Mouse (Mus musculus) layer of hippocampus, adult 9-11 months (tissue): Measurements from ENCODE around the gene Fam120a.

ENCODE experiments used
- DNase-seq: peaks from one replicate; pipeline ENCODE4 v3.0.0; 2022

Fam120a gene

DNA sequence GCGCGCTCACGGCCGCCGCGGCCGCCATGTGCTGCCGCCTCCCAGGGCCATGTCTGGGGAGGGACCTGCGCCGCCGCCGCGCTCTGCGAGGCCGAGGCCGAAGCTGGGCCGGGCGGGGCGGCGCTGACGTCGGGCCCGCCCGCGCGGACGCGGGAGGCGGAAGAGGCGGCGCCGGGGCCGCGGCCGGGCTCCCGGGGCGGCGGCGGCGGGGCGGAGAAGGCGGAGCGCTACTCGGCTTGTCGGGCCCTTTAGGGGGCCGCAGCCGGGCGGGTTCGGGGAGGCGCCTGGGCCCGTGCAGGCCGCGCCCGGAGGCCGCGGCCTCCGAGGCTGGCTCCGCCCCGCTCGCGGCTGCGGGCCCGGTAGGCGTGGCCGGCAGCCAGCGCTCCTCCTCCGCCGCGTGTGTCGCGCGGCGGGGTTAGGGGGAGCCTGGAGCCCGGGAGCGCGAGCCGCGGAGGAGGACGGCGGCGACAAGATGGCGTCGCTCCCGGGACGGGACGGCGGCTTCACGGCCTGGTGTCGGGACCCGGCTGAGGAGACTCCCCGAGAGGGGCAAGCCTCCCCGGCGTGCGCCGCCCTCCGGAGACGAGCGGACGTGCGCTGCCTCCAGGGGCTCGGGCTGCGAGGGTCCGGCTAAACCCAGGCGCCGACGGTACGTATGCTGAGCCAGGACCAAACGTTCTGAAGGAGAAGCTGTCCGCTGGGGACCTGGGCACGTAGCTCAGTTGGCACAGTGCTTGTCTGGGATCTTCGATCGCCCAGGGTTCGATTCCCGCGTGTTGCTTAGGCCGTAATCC lies at the start of gene Fam120a:
Gene Fam120a (minus strand): TSS at position 62 of the 794 bp plus-strand sequence.
- DNase-seq = peak; percentile 88

DNA sequence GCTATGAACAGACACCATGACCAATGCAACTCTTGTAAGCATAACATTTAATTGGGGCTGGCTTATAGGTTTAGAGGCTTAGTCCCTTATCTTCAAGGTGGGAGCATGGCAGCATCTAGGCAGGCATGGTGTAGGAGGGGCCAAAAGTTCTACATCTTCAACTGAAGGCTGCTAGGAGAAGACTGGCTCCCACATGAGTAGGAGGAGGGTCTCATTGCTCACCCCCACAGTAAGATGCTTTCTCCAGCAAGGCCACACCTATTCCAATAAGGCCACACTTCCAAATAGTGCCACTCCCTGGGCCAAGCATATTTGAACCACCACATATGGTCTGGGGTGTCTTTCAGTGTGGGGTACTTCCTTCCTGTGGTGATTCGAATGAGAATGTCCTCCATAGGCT lies 49.6 kb upstream of the Fam120a start:
- no peak for DNase-seq

GRCm38 (mm10) chr13:49016311-49016761 lies 48.5 kb upstream of the Fam120a start:
- peak; percentile 95 for DNase-seq

- no peak for DNase-seq
These were observed 47.8 kb upstream of the Fam120a start for GRCm38 (mm10) chr13:49015366-49016306.

DNA sequence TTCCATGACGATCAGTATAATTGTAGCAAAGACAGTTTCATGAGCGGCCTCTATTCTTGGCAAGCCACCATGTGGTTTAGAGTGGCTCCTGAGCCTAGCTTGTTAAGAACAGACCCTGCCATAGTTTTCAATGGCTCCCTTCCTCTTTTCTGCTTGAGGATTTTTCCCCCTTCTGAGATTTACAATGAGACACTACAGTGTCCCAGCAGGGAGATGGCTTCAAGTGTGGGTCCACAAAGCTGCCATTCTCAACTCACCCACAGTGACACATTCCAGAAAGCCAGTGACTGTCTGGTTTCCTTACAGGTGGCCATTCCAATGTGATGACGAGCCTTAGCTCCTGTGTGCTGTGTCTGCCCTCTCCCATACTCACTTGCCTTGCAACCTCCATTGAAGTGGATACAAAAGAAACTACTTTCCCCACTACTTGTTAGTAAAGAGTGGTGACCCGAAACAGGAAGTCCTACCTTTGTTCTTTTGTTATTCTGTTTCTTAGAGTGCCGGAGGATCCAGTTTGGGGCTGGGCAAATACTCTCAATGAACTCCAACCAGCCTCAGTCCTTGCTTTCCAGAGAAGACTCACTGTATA lies 45.5 kb upstream of the Fam120a start:
- no peak for DNase-seq

GRCm38 (mm10) chr13:49001691-49002090 lies 33.9 kb upstream of the Fam120a start:
- peak; percentile 36 for DNase-seq

DNA sequence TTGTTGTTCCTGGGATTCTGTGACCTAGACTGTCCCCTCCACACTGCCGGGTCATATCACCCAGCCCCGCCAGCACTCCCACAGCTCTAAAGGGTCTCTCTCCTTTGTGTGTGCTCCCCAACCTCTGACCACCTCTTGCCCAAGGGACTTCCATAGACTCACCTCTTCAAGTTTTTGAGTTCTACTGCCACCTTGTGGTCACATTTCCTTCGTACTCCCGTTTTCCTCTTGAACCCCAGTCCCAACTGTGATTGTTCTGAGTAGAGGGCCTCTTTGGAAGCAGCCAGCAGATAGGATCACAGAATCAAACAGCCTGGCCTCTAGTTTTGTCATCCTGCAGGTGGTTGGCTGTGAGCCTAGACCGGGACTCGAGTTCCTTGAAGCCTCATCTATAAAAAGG lies 30.8 kb upstream of the Fam120a start:
- peak; percentile 54 for DNase-seq

GRCm38 (mm10) chr13:48996731-48997130 lies 28.9 kb upstream of the Fam120a start:
- DNase-seq = no peak

DNA sequence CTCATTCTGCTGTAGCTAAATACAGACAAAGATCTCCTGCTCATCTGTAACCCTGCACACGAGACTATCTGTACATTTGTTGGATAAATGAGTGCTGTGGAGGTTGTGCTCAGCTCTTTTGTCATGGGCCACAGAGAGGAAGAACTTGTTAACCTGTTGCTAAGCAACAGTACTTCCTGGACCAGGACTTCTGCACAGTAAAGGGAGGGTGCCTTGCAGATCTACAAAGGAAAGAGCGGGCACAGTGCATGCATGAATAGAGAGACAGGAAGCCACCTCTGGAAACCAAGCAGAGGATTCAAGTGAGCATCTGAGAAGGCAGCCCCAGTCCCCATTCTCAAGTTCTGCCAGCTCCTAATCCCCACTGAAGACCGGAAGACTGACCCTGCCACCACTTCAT lies 27.1 kb upstream of the Fam120a start:
- DNase-seq = no peak

DNA sequence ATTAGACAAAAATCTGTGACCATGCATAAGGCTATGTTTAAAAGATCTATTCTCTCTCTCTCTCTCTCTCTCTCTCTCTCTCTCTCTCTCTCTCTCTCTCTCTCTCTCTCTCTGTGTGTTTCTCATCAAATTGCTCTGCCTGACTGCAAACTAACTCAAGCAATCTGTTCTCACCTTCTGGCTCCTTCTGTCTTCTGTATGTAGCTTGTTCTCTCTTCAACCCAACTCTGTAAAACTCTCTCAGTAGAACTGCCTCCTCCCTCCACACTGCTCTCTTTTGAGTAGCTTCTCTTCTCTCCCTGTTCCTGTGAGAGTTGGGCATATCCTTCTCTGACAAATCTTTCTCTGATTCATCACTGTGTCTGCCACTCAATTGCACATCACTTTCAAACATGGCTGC lies 25.1 kb upstream of the Fam120a start:
- peak; percentile 34 for DNase-seq

DNA sequence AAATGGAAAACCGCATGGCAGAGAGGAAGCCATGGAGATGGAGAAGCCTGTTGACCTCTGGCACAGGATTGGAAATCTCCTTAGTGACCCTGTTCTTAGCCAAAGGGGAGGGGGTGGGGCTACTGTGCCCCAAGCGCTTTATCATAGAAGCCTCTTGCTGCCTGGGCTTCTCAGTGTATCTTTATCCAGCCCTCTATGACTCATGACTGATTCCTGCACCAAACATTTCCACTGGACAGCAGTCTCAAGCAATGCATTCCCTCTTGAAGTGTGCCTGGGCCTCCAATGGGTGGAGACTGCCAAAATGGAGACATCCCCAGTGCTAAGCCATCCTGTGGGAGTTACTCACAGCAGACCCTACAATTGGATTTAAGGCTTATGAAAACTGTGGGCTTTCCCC lies 22.3 kb upstream of the Fam120a start:
- no peak for DNase-seq

GRCm38 (mm10) chr13:48982482-48983098 lies 14.8 kb upstream of the Fam120a start:
- no peak for DNase-seq

DNA sequence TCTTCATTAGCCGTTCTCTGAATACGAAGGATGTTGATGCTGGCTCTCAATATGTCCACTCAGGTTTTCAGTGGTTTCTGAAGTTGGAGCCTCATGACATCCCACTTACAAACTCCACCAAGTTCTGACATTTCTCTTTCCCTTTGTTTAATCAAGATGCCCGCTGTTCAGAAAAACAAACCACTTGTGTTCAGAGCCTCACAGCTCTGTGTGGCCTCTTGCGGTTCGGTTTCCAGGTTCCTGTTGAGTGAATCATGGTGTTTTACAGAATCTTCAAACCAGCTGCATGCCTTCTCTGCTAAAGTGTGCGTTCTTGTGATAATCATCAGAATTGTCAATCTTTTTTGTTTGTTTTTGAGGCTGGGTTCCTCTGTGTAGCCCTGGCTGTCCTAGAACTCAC lies 11.3 kb upstream of the Fam120a start:
- DNase-seq = no peak

- no peak for DNase-seq
These were observed 10.0 kb upstream of the Fam120a start for GRCm38 (mm10) chr13:48977858-48978257.

- DNase-seq = no peak
These were observed 6.9 kb upstream of the Fam120a start for GRCm38 (mm10) chr13:48974699-48975098.

DNA sequence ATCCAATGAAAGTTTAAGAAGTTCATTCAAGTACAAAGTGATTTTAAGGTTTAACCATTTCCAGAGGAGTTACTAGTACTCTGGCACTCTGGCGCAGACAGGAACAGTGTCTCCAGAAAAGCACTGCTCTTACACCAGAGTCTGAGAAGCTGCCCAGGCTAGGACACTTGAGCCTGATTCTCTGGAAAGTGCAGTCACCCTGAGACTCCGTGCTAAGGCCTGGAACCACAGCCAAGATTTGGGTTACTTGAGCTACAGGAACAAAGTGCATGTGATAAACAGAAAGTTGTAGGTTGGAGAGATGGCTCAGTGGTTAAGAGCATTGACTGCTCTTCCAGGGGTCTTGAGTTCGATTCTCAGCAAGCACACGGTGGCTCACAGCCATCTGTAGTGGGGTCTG lies 6.4 kb upstream of the Fam120a start:
- no peak for DNase-seq

DNA sequence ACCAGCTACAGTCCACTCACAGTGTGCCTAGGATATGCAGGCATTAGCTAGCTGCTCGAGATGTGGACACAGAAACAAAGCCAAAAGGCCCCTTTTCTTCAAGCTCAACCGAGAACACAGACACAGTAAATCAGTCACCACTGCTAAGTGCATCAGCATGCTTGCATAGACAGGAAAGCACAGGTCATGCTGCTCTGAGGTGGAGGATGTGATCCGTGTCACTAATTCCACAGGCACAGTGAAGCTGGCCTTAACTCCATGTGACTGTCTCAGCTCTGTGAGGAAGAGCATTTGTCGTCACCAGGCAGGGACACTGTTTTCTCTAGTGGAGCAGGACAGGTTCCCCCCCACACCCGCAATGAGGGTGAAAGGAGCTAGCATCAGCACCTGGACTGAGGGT lies 5.4 kb upstream of the Fam120a start:
- DNase-seq = no peak

DNA sequence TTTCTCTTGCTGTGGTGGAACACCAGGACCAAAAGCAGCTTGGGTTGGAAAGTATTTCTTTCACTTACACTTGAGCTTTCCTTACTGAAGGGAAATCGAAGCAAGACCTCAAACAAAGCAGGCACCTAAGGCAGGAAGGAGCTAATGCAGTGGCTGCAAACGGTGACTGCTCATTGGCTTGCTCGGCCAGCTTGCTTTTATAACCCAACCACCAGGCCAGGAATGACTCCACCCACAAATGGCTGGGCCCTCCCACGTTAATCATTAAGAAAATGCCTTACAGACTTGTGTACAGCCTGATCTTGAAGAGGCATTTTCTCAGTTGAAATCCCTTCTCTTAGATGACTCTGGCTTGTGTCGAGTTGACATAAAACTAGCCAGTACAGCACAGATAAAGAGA lies 3.2 kb upstream of the Fam120a start:
- no peak for DNase-seq

GRCm38 (mm10) chr13:48970566-48970965 lies 2.7 kb upstream of the Fam120a start:
- DNase-seq = no peak

DNA sequence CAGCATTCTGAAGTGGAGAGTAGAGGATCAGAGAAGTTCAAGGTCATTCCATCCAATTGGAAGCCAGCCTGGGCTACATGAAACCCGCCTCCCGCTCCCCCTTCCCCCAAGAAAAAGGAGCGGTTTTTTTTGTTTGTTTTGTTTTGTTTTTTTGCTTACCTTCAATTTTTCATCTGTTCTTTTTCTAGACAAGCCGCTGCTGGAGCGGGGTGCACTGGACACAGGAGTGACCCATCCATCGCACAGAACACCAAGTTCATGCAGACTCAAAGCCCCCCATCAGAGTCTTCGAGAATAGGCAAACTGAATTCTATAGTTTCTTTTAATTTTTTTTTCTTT lies 902 bp upstream of the Fam120a start:
- no peak for DNase-seq

GRCm38 (mm10) chr13:48966851-48967821 lies 681 bp downstream of the Fam120a start:
- peak; percentile 53 for DNase-seq
